Mouse (Mus musculus) liver, embryonic 12.5 days (tissue): ENCODE results near the gene Zfp956. TPM values are rescaled to one million over a fixed set of nuclear protein-coding genes. Genes with fewer than 3 reads are reported as not detected.
A peak's percentile ranks its signal among the peaks of the same experiment; 100 is the strongest.
"Not testable (repeated sequence)": the region's sequence is repeated elsewhere in the genome, so short reads cannot be mapped to it uniquely, and the experiment has no call there.

Source experiments
- ATAC-seq: fragments of 200-750 bp; cut with Nextera tagmentation; 2 replicates; pipeline ENCODE4 v1.8.0; 2017; ENCODE audit warnings: moderate number of reproducible peaks, mild to moderate bottlenecking, moderate library complexity
- H3K27ac ChIP-seq: fragments of 300-500 bp; sonication (generic); 2 replicates; pipeline ENCODE4 v1.5.1; 2016; ENCODE audit warnings: mild to moderate bottlenecking
- H3K27me3 ChIP-seq: fragments of 300-500 bp; sonication (generic); replicated peaks from 2 replicates; pipeline ENCODE4 v1.6.1; 2016; ENCODE audit warnings: mild to moderate bottlenecking, moderate library complexity
- H3K36me3 ChIP-seq: fragments of 300-500 bp; sonication (generic); 2 replicates; pipeline ENCODE4 v1.6.1; 2016; ENCODE audit warnings: mild to moderate bottlenecking, moderate library complexity
- H3K4me1 ChIP-seq: fragments of 300-500 bp; sonication (generic); 2 replicates; pipeline ENCODE4 v1.6.1; 2016
- H3K4me2 ChIP-seq: fragments of 300-500 bp; sonication (generic); 2 replicates; pipeline ENCODE4 v1.6.1; 2016; ENCODE audit warnings: mild to moderate bottlenecking, moderate library complexity
- H3K4me3 ChIP-seq: fragments of 300-500 bp; sonication (generic); 2 replicates; pipeline ENCODE4 v1.5.1; 2016; ENCODE audit warnings: mild to moderate bottlenecking, moderate library complexity
- H3K9ac ChIP-seq: fragments of 300-500 bp; sonication (generic); 2 replicates; pipeline ENCODE4 v1.6.1; 2016; ENCODE audit warnings: mild to moderate bottlenecking, moderate library complexity
- H3K9me3 ChIP-seq: fragments of 300-500 bp; sonication (generic); replicated peaks from 2 replicates; pipeline ENCODE4 v1.6.1; 2016; ENCODE audit warnings: mild to moderate bottlenecking, moderate library complexity
- WGBS: fragments of 180-500 bp; shearing (Covaris S2); methylation state at CpG from one replicate; pipeline ENCODE4 v1.1.7; 2016; ENCODE audit not compliant: insufficient replicate concordance; 5-methylcytosine and 5-hydroxymethylcytosine counted together
- polyA plus RNA-seq: library from polyadenylated mRNA; unstranded; fragments of >200 nt; fragmentation: Nextera tagmentation; extraction: Ambion mirVana; gene quantifications from 2 replicates; pipeline ENCODE4 v1.2.1, GENCODE M21; 2016

Zfp956 gene
- polyA plus RNA-seq, 1 experiment from 2014 or later = 5.3 TPM

GRCm38 (mm10) chr6:47920447-47921340, 32.5 kb upstream of the Zfp956 start, which contains the start of gene Zfp212:
Zfp212 (plus strand) TSS chr6:47920476.
- Histone ChIP-seq H3K9me3 (no peaks in the 10 kb centered on the region), H3K4me3 (peak within 1 kb of the TSS; percentile 90), H3K4me1 (peaks cover 58% of the 10 kb centered on the region), H3K9ac (peak within 1 kb of the TSS; percentile 90), H3K27ac (peak within 1 kb of the TSS; percentile 97), H3K27me3 (no peaks in the 10 kb centered on the region), H3K4me2 (peak within 1 kb of the TSS; percentile 81), H3K36me3 (peaks cover 5% of the 10 kb centered on the region)
- WGBS = under 1% methylated on average over 63 of the region's 67 CpGs
- peak; percentile 92 for ATAC-seq

- peak overlapping the region; percentile 87 for H3K9ac ChIP-seq
- peaks cover 23% of the 10 kb centered on the region for H3K4me1 ChIP-seq
- H3K4me2 ChIP-seq = peak overlapping the region; percentile 98
- ATAC-seq = peak; percentile 43; the same call in 1 of the 2 replicates
- 43% methylated on average over 12 of the region's 12 CpGs for WGBS
- peak overlapping the region; percentile 72; the same call in 1 of the 2 replicates for H3K27ac ChIP-seq
- H3K9me3 ChIP-seq = 0 out of 2 replicates have a peak, but pooled peaks cover 2% of the 10 kb centered on the region
- H3K27me3 ChIP-seq = no peaks in the 10 kb centered on the region
- peak overlapping the region; percentile 70 for H3K4me3 ChIP-seq
- peaks cover 22% of the 10 kb centered on the region for H3K36me3 ChIP-seq
Observed at GRCm38 (mm10) chr6:47942461-47942860, 10.7 kb upstream of the Zfp956 start.

GRCm38 (mm10) chr6:47943021-47943691, 10.0 kb upstream of the Zfp956 start:
- Histone ChIP-seq H3K4me1 (peaks cover 23% of the 10 kb centered on the region), H3K9me3 (0 out of 2 replicates have a peak, but pooled peaks cover 2% of the 10 kb centered on the region), H3K27ac (peak overlapping the region; percentile 72), H3K27me3 (no peaks in the 10 kb centered on the region), H3K36me3 (peaks cover 22% of the 10 kb centered on the region), H3K9ac (peak overlapping the region; percentile 87), H3K4me3 (peak overlapping the region; percentile 70), H3K4me2 (peak overlapping the region; percentile 98)
- peak; percentile 96 for ATAC-seq
- 12% methylated on average over 64 of the region's 64 CpGs for whole genome bisulfite sequencing

GRCm38 (mm10) chr6:47943721-47944120, 9.5 kb upstream of the Zfp956 start:
- no peak; the same call in 1 of the 2 replicates for ATAC-seq
- Histone ChIP-seq H3K27ac (peak overlapping the region; percentile 72), H3K4me1 (peaks cover 23% of the 10 kb centered on the region), H3K9ac (peak overlapping the region; percentile 87), H3K4me3 (peak overlapping the region; percentile 70), H3K27me3 (no peaks in the 10 kb centered on the region), H3K9me3 (0 out of 2 replicates have a peak, but pooled peaks cover 2% of the 10 kb centered on the region), H3K4me2 (peak overlapping the region; percentile 98), H3K36me3 (peaks cover 22% of the 10 kb centered on the region)
- 51% methylated on average over 3 of the region's 3 CpGs for WGBS

- Histone ChIP-seq H3K4me3 (no peak overlapping the region), H3K9ac (no peak overlapping the region), H3K36me3 (peaks cover 39% of the 10 kb centered on the region), H3K27me3 (no peaks in the 10 kb centered on the region), H3K4me1 (peaks cover 20% of the 10 kb centered on the region), H3K27ac (no peak overlapping the region), H3K9me3 (0 out of 2 replicates have a peak, but pooled peaks cover 2% of the 10 kb centered on the region), H3K4me2 (no peak overlapping the region)
- 83% methylated on average over 4 of the region's 4 CpGs for WGBS
- no peak for ATAC-seq
Observed at GRCm38 (mm10) chr6:47947388-47947787, 5.8 kb upstream of the Zfp956 start.

- H3K4me2 ChIP-seq = peak overlapping the region; percentile 90
- H3K9ac ChIP-seq = peak overlapping the region; percentile 79; the same call in 1 of the 2 replicates
- 70% methylated on average over 3 of the region's 3 CpGs for WGBS
- H3K9me3 ChIP-seq = no peaks in the 10 kb centered on the region
- H3K36me3 ChIP-seq = peaks cover 45% of the 10 kb centered on the region
- H3K4me1 ChIP-seq = peaks cover 25% of the 10 kb centered on the region
- H3K4me3 ChIP-seq = peak overlapping the region; percentile 74
- H3K27ac ChIP-seq = no peak overlapping the region
- no peaks in the 10 kb centered on the region for H3K27me3 ChIP-seq
- no peak for ATAC-seq
Observed at GRCm38 (mm10) chr6:47954425-47954824, 1.2 kb downstream of the Zfp956 start.

GRCm38 (mm10) chr6:47957816-47958215, 4.6 kb downstream of the Zfp956 start:
- peaks cover 20% of the 10 kb centered on the region for H3K4me1 ChIP-seq
- no peaks in the 10 kb centered on the region for H3K27me3 ChIP-seq
- no peak overlapping the region for H3K4me3 ChIP-seq
- ATAC-seq = no peak
- peaks cover 58% of the 10 kb centered on the region for H3K36me3 ChIP-seq
- no peak overlapping the region for H3K9ac ChIP-seq
- no peak overlapping the region for H3K4me2 ChIP-seq
- H3K9me3 ChIP-seq = no peaks in the 10 kb centered on the region
- H3K27ac ChIP-seq = no peak overlapping the region

- ATAC-seq = no peak
- H3K27ac ChIP-seq = no peak overlapping the region
- no peak overlapping the region for H3K9ac ChIP-seq
- H3K4me2 ChIP-seq = no peak overlapping the region
- H3K9me3 ChIP-seq = no peaks in the 10 kb centered on the region
- peaks cover 83% of the 10 kb centered on the region for H3K36me3 ChIP-seq
- H3K27me3 ChIP-seq = no peaks in the 10 kb centered on the region
- H3K4me1 ChIP-seq = no peaks in the 10 kb centered on the region
- 75% methylated on average over 6 of the region's 6 CpGs for WGBS
- no peak overlapping the region for H3K4me3 ChIP-seq
Observed at GRCm38 (mm10) chr6:47960685-47961421, 7.7 kb downstream of the Zfp956 start.

- no peaks in the 10 kb centered on the region for H3K27me3 ChIP-seq
- H3K4me2 ChIP-seq = no peak overlapping the region
- no peak overlapping the region for H3K9ac ChIP-seq
- ATAC-seq = no peak
- H3K4me1 ChIP-seq = no peaks in the 10 kb centered on the region
- no peak overlapping the region for H3K4me3 ChIP-seq
- H3K9me3 ChIP-seq = no peaks in the 10 kb centered on the region
- whole genome bisulfite sequencing = 68% methylated on average over 7 of the region's 7 CpGs
- peaks cover 64% of the 10 kb centered on the region for H3K36me3 ChIP-seq
- H3K27ac ChIP-seq = no peak overlapping the region
Observed at GRCm38 (mm10) chr6:47963051-47963450, 9.9 kb downstream of the Zfp956 start.

- H3K4me1 ChIP-seq, H3K27ac ChIP-seq, H3K9ac ChIP-seq, H3K27me3 ChIP-seq, H3K4me3 ChIP-seq, H3K4me2 ChIP-seq, ATAC-seq, H3K9me3 ChIP-seq: not testable (repeated sequence)
- H3K36me3 ChIP-seq = peaks cover 26% of the 10 kb centered on the region
- WGBS = 79% methylated on average over 1 of the region's 1 CpGs
Observed at GRCm38 (mm10) chr6:47968166-47968565, 15.0 kb downstream of the Zfp956 start.

GRCm38 (mm10) chr6:47974599-47974998, 21.4 kb downstream of the Zfp956 start:
- Histone ChIP-seq H3K9me3 (no peaks in the 10 kb centered on the region), H3K36me3 (no peaks in the 10 kb centered on the region), H3K4me3 (no peak overlapping the region), H3K4me2 (no peak overlapping the region), H3K27me3 (no peaks in the 10 kb centered on the region), H3K27ac (no peak overlapping the region), H3K4me1 (no peaks in the 10 kb centered on the region), H3K9ac (no peak overlapping the region)
- ATAC-seq = no peak
- WGBS = 60% methylated on average over 1 of the region's 1 CpGs
